Mouse (Mus musculus): ENCODE measurements around the gene Jtb. TPM values are rescaled to one million over a fixed set of nuclear protein-coding genes. Genes with fewer than 3 reads are reported as not detected.

The Jtb gene
- polyA plus RNA-seq (2015; fragmentation: Illumina TruSeq; extraction: RNeasy Lipid Tissue Mini Kit (QIAGEN cat#74804); ENCODE audit: insufficient read depth, low read depth, low replicate concordance): 60.7 TPM

DNA sequence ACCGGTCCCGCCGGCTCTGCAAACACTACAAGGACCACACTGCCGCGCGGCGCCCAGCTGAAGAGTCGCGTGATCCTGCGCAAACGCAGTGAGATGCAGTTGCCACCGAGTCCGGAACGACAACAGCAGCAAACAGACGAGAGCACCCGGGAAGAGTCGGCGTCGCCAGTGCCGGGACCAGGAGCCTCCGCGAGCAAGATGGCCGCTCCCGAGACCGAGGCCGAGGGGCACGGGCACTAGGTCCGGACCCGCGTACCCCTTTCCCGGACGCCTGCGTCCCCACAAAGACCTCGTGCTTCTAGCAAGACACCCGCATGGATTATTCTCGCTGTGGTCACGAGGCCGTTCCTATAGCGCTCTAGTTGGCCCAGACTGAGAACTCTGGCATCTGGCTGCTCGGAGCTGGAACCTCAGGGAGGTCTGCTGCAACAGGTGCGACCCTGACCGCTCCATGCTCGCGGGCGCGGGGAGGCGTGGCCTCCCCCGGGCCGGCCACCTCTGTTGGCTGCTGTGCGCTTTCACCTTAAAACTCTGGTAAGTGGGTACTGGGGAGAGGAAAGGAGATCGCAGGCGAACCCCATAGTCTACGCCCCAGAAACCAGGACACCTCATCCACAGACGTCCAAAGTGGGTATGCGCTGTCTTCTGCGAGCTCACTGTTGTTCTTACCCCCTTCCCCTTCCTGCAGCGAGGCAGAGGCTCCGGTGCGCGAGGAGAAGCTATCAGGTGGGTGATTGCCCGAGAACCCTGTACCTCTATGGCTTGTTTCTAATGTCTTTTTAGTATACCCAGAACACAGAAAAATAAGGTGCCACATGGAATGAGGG is at the start of gene Jtb:
Jtb (plus strand) TSS at position 91 of the 827 bp plus-strand sequence.

DNA sequence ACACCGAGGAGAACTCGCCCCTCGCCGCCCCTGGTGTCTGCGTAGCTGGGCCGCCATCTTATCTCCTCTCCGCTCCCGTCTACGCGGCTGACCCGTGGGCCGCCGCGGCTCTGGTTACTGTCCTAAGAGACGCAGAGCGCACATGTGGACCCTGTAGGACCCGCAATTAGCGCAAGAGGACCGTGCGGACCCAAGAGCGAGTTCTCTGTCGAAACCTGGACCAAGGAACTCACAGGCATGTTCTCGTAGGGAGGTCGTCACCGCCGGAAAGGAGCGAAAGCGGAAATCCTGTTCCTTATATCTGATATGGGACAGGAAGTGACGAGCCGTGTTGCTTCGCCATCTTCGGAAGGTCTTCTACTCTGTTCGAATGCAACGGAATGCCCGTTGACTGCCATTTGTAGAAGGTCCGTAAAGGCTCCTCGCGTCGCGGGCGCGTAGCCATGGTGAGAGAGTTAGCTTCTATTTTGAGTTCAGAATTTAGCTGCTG is 18.0 kb upstream of the Jtb start, which contains the start of the genes Rps27 and Rab13:
Rps27 (minus strand) TSS at position 275 of the 490 bp plus-strand sequence.
Rab13 (plus strand) TSS at position 319 of the 490 bp plus-strand sequence.

DNA sequence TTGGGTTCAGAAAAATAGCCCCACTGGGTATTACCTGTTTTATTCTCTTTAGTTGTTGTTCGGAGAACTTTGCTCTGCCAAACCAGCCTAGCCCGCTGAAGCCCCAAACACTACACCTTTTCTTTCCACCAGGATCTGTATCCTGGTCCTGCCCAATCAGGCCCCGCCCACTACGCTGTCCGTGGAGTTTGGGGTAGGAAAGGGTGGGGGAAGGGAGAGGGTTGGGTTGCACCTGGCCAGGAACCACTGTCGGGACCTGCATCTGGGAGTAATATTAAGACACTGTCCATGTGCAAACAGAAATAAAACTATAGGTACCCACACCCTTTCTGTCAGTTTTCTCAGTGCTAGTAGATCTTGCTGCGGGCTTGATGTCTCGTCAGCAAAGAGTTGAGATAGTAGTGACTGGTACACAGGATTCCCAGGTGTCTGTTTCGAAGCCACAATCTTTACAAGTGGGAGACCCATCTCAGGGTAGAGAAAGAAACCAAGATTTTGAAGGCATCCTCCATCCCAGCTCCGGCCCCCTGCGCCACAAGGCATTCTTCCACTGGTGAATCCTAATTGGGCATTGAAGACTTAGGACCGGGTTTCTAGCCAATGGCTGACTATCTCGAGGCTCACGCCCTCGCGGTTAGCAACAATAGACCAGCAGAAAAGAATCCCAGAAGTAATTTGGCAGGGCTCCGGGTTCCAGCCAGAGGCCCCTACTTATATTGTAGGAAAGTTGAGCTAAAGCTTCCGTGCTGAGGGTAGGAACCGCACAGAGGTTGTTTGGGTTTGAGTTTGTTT is 11.8 kb downstream of the Jtb start, which contains the start of gene Creb3l4:
Creb3l4 (minus strand) TSS at position 529 of the 792 bp plus-strand sequence.

DNA sequence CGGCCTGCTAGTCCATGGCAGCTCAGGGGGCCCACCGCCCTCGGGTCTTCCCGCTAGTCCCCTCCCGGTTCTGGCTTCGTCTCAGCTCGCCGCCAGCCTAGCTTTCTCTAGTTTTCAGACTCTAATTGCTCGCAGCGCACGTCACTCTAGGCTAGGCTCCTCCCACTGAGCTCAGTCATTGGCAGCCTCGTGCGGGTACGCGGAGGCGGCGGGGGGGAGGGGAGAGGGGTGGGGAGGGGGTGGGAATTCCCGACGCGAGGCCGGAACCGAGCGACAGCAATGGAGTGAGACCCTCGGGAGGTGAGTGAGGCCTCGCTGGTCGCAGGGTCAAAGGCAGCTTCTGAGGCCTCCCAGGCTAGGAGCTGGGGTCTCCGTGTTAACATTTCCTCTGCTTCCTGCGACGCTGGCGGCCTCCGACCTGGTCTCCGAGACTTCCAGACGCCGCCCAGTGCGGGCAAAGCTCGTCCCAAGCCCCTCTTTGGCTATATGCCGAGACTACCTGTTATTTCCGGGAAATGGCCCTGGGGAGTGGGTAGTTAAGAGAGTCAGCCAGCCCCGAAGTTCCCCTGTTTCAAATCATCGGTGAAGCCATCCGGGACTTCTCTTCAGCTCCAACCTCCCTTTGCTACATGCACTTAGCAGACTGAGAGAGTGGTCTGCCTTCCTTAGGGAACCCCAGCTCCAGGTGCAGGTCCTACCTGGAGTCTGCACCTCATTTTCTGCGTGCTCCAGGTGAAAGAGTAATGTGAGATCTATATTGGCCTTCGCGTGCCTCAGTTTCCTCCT is 16.8 kb downstream of the Jtb start, which contains the start of gene Slc39a1:
Slc39a1 (plus strand) TSS at position 213 of the 786 bp plus-strand sequence.

DNA sequence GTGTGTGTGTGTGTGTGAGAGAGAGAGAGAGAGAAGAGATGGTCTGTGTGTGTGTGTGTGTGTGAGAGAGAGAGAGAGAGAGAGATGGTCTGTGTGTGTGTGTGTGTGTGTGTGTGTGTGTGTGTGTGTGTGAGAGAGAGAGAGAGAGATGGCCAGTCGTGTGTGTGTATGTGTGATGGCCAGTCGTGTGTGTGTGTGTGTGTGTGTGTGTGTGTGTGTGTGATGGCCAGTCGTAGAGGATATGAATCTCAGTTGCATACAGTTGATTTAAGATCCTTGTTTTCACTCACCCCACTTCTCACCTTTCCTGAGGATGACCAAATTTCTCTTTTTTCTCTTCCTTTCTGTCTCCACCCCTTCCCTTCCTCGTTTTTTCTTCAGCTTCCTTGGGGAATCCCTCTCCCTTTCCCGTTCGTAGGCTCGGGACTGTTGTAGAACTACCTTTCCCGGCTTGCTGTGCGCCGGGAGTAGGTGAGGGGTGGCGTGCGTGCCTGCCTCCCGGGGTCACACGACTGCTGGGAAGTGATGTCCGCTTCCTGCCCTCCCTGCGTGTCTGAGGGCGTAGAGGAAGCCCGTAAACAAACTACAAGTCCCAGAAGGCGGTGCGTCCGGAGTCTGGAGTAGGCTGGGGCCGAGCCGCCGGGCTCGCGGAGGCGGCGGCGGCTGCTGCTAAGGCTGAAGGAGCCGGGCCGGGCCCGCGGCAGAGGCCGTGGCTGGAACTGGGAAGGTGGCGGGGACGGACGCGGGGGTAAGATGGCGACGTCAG is 22.4 kb downstream of the Jtb start, which contains the start of gene Crtc2:
Crtc2 (plus strand) TSS at position 511 of the 766 bp plus-strand sequence.

DNA sequence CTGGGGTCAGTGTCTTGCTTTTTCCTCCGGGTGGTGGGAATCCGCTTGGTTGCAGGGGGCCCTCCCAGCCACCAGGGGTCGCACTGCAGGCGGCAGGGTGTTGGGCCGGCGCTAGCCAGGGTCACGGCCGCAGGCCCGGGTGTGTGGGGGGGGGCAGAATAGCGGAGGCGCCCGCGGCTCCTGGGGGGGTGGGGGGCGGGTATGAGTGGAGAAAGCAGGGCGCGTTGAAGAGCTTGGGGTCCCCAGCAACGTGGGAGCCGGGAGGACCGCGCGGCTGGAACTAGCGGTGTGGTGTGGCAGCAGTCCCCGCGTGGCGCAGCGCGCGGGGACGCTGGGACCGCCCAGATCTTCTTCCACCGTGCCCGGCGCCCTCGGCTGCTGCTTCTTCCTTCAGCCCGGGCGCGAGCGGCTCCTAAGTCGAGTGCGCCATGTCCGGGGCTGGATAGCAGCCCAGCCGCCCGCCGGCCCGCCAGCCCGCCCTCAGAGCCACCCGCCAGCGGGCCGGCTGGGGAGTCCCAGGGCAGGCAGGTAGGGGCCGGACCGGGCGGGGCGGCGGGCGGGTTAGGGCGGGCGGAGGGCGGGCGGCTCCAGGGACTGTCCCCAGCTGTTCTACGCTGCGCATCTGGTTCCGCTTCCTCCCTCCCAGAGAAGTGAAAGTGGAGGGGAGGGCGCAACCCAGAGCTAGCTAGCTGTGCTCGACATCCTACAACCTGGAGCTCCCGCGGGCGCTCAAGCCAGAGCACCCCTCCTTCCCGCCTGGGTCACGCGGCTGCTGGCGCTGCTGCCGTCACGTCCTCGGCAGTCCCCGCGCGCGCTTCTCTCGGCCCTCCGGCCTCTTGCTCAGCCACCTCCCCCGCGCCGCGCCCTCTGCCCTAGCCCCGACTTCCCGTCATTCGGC is 33.9 kb downstream of the Jtb start, which contains the start of gene Dennd4b:
Dennd4b (plus strand) TSS at position 152 of the 898 bp plus-strand sequence.

Other genes starting within 250 kb of the Jtb start
- gene Hax1, start 232.8 kb upstream of the Jtb start, polyA plus RNA-seq (2015; fragmentation: Illumina TruSeq; extraction: RNeasy Lipid Tissue Mini Kit (QIAGEN cat#74804); ENCODE audit: insufficient read depth, low read depth, low replicate concordance): 32.6 TPM
- 22.4 TPM for gene 4933434E20Rik, start 180.0 kb upstream of the Jtb start, polyA plus RNA-seq (2015; fragmentation: Illumina TruSeq; extraction: RNeasy Lipid Tissue Mini Kit (QIAGEN cat#74804); ENCODE audit: insufficient read depth, low read depth, low replicate concordance)
- 20.0 TPM for gene Ubap2l, start 179.0 kb upstream of the Jtb start, polyA plus RNA-seq (2015; fragmentation: Illumina TruSeq; extraction: RNeasy Lipid Tissue Mini Kit (QIAGEN cat#74804); ENCODE audit: insufficient read depth, low read depth, low replicate concordance)
- gene Tpm3, start 158.9 kb upstream of the Jtb start, polyA plus RNA-seq (2015; fragmentation: Illumina TruSeq; extraction: RNeasy Lipid Tissue Mini Kit (QIAGEN cat#74804); ENCODE audit: insufficient read depth, low read depth, low replicate concordance): 51.9 TPM
- not detected for gene Nup210l, start 127.5 kb upstream of the Jtb start, polyA plus RNA-seq (2015; fragmentation: Illumina TruSeq; extraction: RNeasy Lipid Tissue Mini Kit (QIAGEN cat#74804); ENCODE audit: insufficient read depth, low read depth, low replicate concordance)
- gene Rps27, start 17.9 kb upstream of the Jtb start, polyA plus RNA-seq (2015; fragmentation: Illumina TruSeq; extraction: RNeasy Lipid Tissue Mini Kit (QIAGEN cat#74804); ENCODE audit: insufficient read depth, low read depth, low replicate concordance): 1,024 TPM
- 3.2 TPM for gene Rab13, start 17.9 kb upstream of the Jtb start, polyA plus RNA-seq (2015; fragmentation: Illumina TruSeq; extraction: RNeasy Lipid Tissue Mini Kit (QIAGEN cat#74804); ENCODE audit: insufficient read depth, low read depth, low replicate concordance)
- not detected for gene Creb3l4, start 11.9 kb downstream of the Jtb start, polyA plus RNA-seq (2015; fragmentation: Illumina TruSeq; extraction: RNeasy Lipid Tissue Mini Kit (QIAGEN cat#74804); ENCODE audit: insufficient read depth, low read depth, low replicate concordance)
- gene Slc39a1, start 16.6 kb downstream of the Jtb start, polyA plus RNA-seq (2015; fragmentation: Illumina TruSeq; extraction: RNeasy Lipid Tissue Mini Kit (QIAGEN cat#74804); ENCODE audit: insufficient read depth, low read depth, low replicate concordance): 13.2 TPM
- gene Crtc2, start 22.6 kb downstream of the Jtb start, polyA plus RNA-seq (2015; fragmentation: Illumina TruSeq; extraction: RNeasy Lipid Tissue Mini Kit (QIAGEN cat#74804); ENCODE audit: insufficient read depth, low read depth, low replicate concordance): 9.5 TPM
- 3.7 TPM for gene Dennd4b, start 33.6 kb downstream of the Jtb start, polyA plus RNA-seq (2015; fragmentation: Illumina TruSeq; extraction: RNeasy Lipid Tissue Mini Kit (QIAGEN cat#74804); ENCODE audit: insufficient read depth, low read depth, low replicate concordance)
- gene Gatad2b, start 61.6 kb downstream of the Jtb start, polyA plus RNA-seq (2015; fragmentation: Illumina TruSeq; extraction: RNeasy Lipid Tissue Mini Kit (QIAGEN cat#74804); ENCODE audit: insufficient read depth, low read depth, low replicate concordance): 3.5 TPM
- gene Slc27a3, start 158.3 kb downstream of the Jtb start, polyA plus RNA-seq (2015; fragmentation: Illumina TruSeq; extraction: RNeasy Lipid Tissue Mini Kit (QIAGEN cat#74804); ENCODE audit: insufficient read depth, low read depth, low replicate concordance): 6.5 TPM
- gene Ints3, start 202.0 kb downstream of the Jtb start, polyA plus RNA-seq (2015; fragmentation: Illumina TruSeq; extraction: RNeasy Lipid Tissue Mini Kit (QIAGEN cat#74804); ENCODE audit: insufficient read depth, low read depth, low replicate concordance): 12.9 TPM
- gene Npr1, start 234.3 kb downstream of the Jtb start, polyA plus RNA-seq (2015; fragmentation: Illumina TruSeq; extraction: RNeasy Lipid Tissue Mini Kit (QIAGEN cat#74804); ENCODE audit: insufficient read depth, low read depth, low replicate concordance): 24.0 TPM
- 10.1 TPM for gene Ilf2, start 244.5 kb downstream of the Jtb start, polyA plus RNA-seq (2015; fragmentation: Illumina TruSeq; extraction: RNeasy Lipid Tissue Mini Kit (QIAGEN cat#74804); ENCODE audit: insufficient read depth, low read depth, low replicate concordance)